Mouse (Mus musculus): Measurements from ENCODE around the gene Lpar3. TPM values are rescaled to one million over a fixed set of nuclear protein-coding genes. Genes with fewer than 3 reads are reported as not detected.

Gene Lpar3
- total and polyA plus RNA-seq, 3 experiments: 0.10 to 0.68 (median 0.32) TPM

DNA sequence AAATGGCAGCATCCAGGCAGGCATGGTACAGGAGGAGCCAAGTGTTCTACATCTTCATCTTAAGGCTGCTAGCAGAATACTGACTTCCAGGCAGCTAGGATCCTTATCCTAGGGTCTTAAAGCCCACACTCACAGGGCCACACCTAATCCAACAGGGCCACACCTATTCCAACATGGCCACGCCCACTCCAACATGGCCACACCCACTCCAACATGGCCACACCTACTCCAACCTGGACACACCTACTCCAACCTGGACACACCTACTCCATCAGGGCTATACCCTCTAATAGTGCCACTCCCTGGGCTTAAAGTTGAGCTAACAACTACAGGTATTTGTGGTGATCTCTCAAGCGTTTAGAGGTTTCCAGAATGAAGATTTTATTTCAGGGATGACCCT is 40.4 kb upstream of the Lpar3 start:
- H3K27ac ChIP-seq: no peak overlapping the region
- no peak for DNase-seq
- H3K36me3 ChIP-seq (ENCODE audit: control insufficient read depth, insufficient read depth, low read length): no peaks in the 10 kb centered on the region
- H3K4me3 ChIP-seq: no peak overlapping the region
- 43% methylated on average over 2 of the region's 2 CpGs for WGBS
- intact Hi-C loops (cut with DNase I): loop anchor here (10.0 kb wide), 2 partner anchors 734 to 764 kb away; no protein-coding TSS in a partner anchor
- H3K79me2 ChIP-seq (replicated peaks; ENCODE audit: control insufficient read depth, insufficient read depth, low read length): no peaks in the 10 kb centered on the region
- H3K4me1 ChIP-seq (ENCODE audit: control insufficient read depth, insufficient read depth, low read length): no peaks in the 10 kb centered on the region
- H3K27me3 ChIP-seq (ENCODE audit: control insufficient read depth, insufficient read depth, low read length): no peaks in the 10 kb centered on the region
- H3K9ac ChIP-seq (ENCODE audit: low read depth, low read length): no peak overlapping the region
- TF ChIP-seq POLR2A (IDR thresholded peaks at IDR 0.05; ENCODE audit: insufficient read depth, low read depth, low read length) (no peak), CTCF (IDR thresholded peaks at IDR 0.05) (no peak), EP300 (IDR thresholded peaks at IDR 0.05; ENCODE audit: insufficient read depth, low read depth, low read length) (no peak)

DNA sequence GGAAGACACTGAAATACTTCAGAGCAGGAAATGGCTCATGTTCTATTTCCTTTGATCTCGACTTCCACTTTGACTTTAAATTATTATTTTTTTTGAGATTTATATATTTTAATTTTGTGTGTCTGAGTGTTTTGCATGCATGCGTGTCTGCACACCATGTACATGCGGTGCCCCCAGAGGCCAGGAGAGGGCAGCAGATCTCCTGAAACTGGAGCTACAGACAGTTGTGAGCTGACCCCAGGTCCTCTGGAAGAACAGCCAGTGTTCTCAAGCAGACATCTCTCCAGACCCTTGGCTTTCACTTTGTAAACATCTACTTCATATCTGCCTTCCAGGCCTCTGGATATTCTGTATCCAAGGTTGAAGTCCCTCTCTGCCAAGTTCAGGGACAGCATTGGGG is 39.8 kb upstream of the Lpar3 start:
- H3K9ac ChIP-seq (ENCODE audit: low read depth, low read length): no peak overlapping the region
- no peaks in the 10 kb centered on the region for H3K4me1 ChIP-seq (ENCODE audit: control insufficient read depth, insufficient read depth, low read length)
- no peaks in the 10 kb centered on the region for H3K27me3 ChIP-seq (ENCODE audit: control insufficient read depth, insufficient read depth, low read length)
- H3K27ac ChIP-seq: no peak overlapping the region
- peak in 1 of 2 experiments; percentile 51 for DNase-seq
- H3K36me3 ChIP-seq (ENCODE audit: control insufficient read depth, insufficient read depth, low read length): no peaks in the 10 kb centered on the region
- intact Hi-C loops (cut with DNase I): loop anchor here (10.0 kb wide), 2 partner anchors 734 to 764 kb away; no protein-coding TSS in a partner anchor
- WGBS: 39% methylated on average over 3 of the region's 3 CpGs
- no peaks in the 10 kb centered on the region for H3K79me2 ChIP-seq (replicated peaks; ENCODE audit: control insufficient read depth, insufficient read depth, low read length)
- H3K4me3 ChIP-seq: no peak overlapping the region
- TF ChIP-seq POLR2A (IDR thresholded peaks at IDR 0.05; ENCODE audit: insufficient read depth, low read depth, low read length): no peak
- TF ChIP-seq EP300 (IDR thresholded peaks at IDR 0.05; ENCODE audit: insufficient read depth, low read depth, low read length): no peak
- peak; percentile 74 for TF ChIP-seq CTCF (IDR thresholded peaks at IDR 0.05)

DNA sequence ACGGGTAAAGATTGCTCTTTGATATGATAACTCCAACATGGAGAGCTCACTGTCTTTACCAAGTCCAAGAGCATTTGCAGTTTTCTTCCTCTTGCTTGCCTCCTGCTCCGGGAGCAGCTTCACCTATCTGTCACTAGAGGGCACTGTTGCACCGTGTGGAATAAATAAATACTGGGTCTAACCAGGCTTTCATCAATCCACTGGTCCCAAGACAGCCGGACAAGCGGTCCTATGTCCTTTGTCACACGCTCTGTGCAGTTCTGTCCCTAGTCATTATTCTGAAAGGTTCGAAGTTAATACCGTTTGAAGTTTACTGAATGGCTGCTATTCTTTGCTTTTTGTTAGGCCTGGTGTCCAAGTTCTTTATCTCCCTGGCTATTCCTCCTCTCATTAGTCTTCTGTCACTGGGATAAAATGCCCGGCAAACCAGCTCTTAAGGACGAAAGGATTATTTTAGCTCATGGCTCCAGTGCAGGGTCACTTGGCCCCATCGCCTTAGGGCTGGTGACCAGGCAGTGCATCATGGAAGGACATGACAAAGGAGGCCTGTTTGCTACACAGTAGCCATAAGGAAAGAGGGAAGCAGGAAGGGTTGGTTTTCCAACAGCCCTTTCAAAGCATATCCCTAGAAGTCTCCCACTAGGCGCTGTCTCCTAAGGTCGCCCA is 35.6 kb upstream of the Lpar3 start:
- intact Hi-C loops (cut with DNase I): loop anchor here (2.0 to 10.0 kb wide), 4 partner anchors 144 to 760 kb away; no protein-coding TSS in a partner anchor
- H3K4me1 ChIP-seq (ENCODE audit: control insufficient read depth, insufficient read depth, low read length): no peaks in the 10 kb centered on the region
- H3K9ac ChIP-seq (ENCODE audit: low read depth, low read length): no peak overlapping the region
- H3K27me3 ChIP-seq (ENCODE audit: control insufficient read depth, insufficient read depth, low read length): no peaks in the 10 kb centered on the region
- H3K4me3 ChIP-seq: no peak overlapping the region
- no peak for TF ChIP-seq POLR2A (IDR thresholded peaks at IDR 0.05; ENCODE audit: insufficient read depth, low read depth, low read length)
- peak; percentile 68; the same call in 1 of the 2 replicates for TF ChIP-seq EP300 (IDR thresholded peaks at IDR 0.05; ENCODE audit: insufficient read depth, low read depth, low read length)
- peak; percentile 99 for TF ChIP-seq CTCF (IDR thresholded peaks at IDR 0.05)
- no peaks in the 10 kb centered on the region for H3K79me2 ChIP-seq (replicated peaks; ENCODE audit: control insufficient read depth, insufficient read depth, low read length)
- 28% methylated on average over 13 of the region's 13 CpGs for WGBS
- H3K27ac ChIP-seq: no peak overlapping the region
- no peaks in the 10 kb centered on the region for H3K36me3 ChIP-seq (ENCODE audit: control insufficient read depth, insufficient read depth, low read length)
- peak; percentile 34 to 39 for DNase-seq

DNA sequence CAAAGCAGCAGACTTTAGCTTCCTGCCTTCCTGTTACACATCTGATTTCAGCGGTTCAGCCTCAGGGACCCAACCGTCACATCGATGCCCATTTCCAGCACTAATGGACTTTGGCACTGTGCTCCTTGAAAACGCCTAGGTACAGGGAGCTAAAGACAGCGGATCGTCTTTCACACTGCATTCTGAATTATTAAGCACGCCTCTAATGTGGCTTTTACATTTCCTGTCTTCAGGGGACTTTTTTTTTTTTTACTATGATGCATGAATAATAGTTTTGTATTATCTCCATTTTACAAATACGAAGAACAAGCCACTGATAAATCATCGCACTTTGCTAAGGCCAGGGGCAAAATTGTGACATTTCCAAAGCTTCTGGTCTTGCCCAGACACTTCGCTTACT is 34.7 kb upstream of the Lpar3 start:
- Histone ChIP-seq H3K4me3 (no peak overlapping the region), H3K79me2 (replicated peaks; ENCODE audit: control insufficient read depth, insufficient read depth, low read length) (no peaks in the 10 kb centered on the region), H3K36me3 (ENCODE audit: control insufficient read depth, insufficient read depth, low read length) (no peaks in the 10 kb centered on the region), H3K27me3 (ENCODE audit: control insufficient read depth, insufficient read depth, low read length) (no peaks in the 10 kb centered on the region), H3K9ac (ENCODE audit: low read depth, low read length) (no peak overlapping the region), H3K4me1 (ENCODE audit: control insufficient read depth, insufficient read depth, low read length) (no peaks in the 10 kb centered on the region), H3K27ac (no peak overlapping the region)
- intact Hi-C loops (cut with DNase I): loop anchor here (5.0 to 10.0 kb wide), 3 partner anchors 156 to 759 kb away; no protein-coding TSS in a partner anchor
- no peak for DNase-seq
- 83% methylated on average over 10 of the region's 10 CpGs for WGBS
- TF ChIP-seq EP300 (IDR thresholded peaks at IDR 0.05; ENCODE audit: insufficient read depth, low read depth, low read length): no peak
- TF ChIP-seq POLR2A (IDR thresholded peaks at IDR 0.05; ENCODE audit: insufficient read depth, low read depth, low read length): no peak
- TF ChIP-seq CTCF (IDR thresholded peaks at IDR 0.05): no peak

DNA sequence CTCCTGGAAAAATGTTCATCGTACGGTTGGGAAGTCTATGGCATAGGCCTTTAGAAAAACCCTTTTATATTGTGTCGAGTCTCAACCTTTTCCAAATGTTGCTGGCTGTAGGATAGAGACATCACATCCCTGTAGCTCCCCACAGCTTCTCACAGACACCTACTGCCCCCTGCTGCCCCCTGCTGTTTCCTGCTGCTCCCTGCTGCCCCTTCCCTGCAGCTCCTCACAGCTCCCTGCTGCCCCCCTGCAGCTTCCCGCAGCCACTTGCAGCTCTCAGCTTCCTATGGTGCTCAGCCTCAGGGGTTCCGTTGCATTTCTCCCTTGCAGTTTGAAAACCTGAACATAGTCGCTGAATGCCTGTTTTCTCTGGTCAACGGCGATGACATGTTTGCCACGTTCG is 30.8 kb upstream of the Lpar3 start:
- 77% methylated on average over 10 of the region's 10 CpGs for WGBS
- no peak overlapping the region for H3K27ac ChIP-seq
- H3K36me3 ChIP-seq (ENCODE audit: control insufficient read depth, insufficient read depth, low read length): no peaks in the 10 kb centered on the region
- no peak overlapping the region for H3K9ac ChIP-seq (ENCODE audit: low read depth, low read length)
- intact Hi-C loops (cut with DNase I): loop anchor here (5.0 to 10.0 kb wide), 3 partner anchors 152 to 755 kb away; no protein-coding TSS in a partner anchor
- H3K4me1 ChIP-seq (ENCODE audit: control insufficient read depth, insufficient read depth, low read length): no peaks in the 10 kb centered on the region
- H3K79me2 ChIP-seq (replicated peaks; ENCODE audit: control insufficient read depth, insufficient read depth, low read length): no peaks in the 10 kb centered on the region
- H3K4me3 ChIP-seq: no peak overlapping the region
- DNase-seq: no peak
- TF ChIP-seq CTCF (IDR thresholded peaks at IDR 0.05): no peak
- no peak for TF ChIP-seq EP300 (IDR thresholded peaks at IDR 0.05; ENCODE audit: insufficient read depth, low read depth, low read length)
- no peak for TF ChIP-seq POLR2A (IDR thresholded peaks at IDR 0.05; ENCODE audit: insufficient read depth, low read depth, low read length)
- no peaks in the 10 kb centered on the region for H3K27me3 ChIP-seq (ENCODE audit: control insufficient read depth, insufficient read depth, low read length)

DNA sequence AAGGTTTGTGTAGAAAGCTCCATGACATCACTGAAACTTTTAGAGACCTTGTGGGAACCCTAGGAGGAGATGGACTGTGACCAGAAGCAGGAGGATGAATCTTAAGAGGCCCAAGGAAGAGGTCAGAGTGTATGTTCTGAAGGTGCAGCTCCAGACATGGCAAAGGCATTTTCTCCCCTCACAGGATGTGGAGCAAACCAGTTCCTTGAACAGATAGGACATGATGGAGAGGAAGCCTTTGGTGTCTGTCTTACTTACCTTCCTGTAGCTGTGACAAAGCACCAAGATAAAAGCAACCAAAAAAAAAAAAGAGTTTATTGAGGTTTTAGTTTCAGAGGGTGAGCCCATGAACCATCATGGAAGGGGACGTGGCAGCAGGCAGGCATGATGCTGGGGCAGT is 28.3 kb upstream of the Lpar3 start:
- TF ChIP-seq CTCF (IDR thresholded peaks at IDR 0.05): no peak
- no peak for TF ChIP-seq EP300 (IDR thresholded peaks at IDR 0.05; ENCODE audit: insufficient read depth, low read depth, low read length)
- TF ChIP-seq POLR2A (IDR thresholded peaks at IDR 0.05; ENCODE audit: insufficient read depth, low read depth, low read length): no peak
- 82% methylated on average over 1 of the region's 1 CpGs for WGBS
- Histone ChIP-seq H3K36me3 (ENCODE audit: control insufficient read depth, insufficient read depth, low read length) (no peaks in the 10 kb centered on the region), H3K27me3 (ENCODE audit: control insufficient read depth, insufficient read depth, low read length) (no peaks in the 10 kb centered on the region), H3K79me2 (replicated peaks; ENCODE audit: control insufficient read depth, insufficient read depth, low read length) (no peaks in the 10 kb centered on the region), H3K4me1 (ENCODE audit: control insufficient read depth, insufficient read depth, low read length) (peaks cover 2% of the 10 kb centered on the region), H3K4me3 (no peak overlapping the region), H3K9ac (ENCODE audit: low read depth, low read length) (no peak overlapping the region), H3K27ac (no peak overlapping the region)
- intact Hi-C loops (cut with DNase I): no loop called here
- no peak for DNase-seq

All from heart, adult 2 months (tissue).